Mouse (Mus musculus): Measurements from ENCODE around the gene Crybb3. TPM values are rescaled to one million over a fixed set of nuclear protein-coding genes. Genes with fewer than 3 reads are reported as not detected.
A peak's percentile ranks its signal among the peaks of the same experiment; 100 is the strongest.
"Not testable (repeated sequence)": the region's sequence is repeated elsewhere in the genome, so short reads cannot be mapped to it uniquely, and the experiment has no call there.

The Crybb3 gene
- polyA plus RNA-seq, 1 experiment: 21.0 TPM

GRCm38 (mm10) chr5:113111336-113111735 lies 30.0 kb upstream of the Crybb3 start:
- WGBS: 42% methylated on average over 4 of the region's 4 CpGs
- no peak overlapping the region for H3K27ac ChIP-seq (ENCODE audit: insufficient read depth, low read depth, low read length)
- no peaks in the 10 kb centered on the region for H3K27me3 ChIP-seq (ENCODE audit: control insufficient read depth, insufficient read depth, low read length)
- no peak for TF ChIP-seq POLR2A (IDR thresholded peaks at IDR 0.05; ENCODE audit: low read depth, low read length)
- no peak for TF ChIP-seq CTCF (IDR thresholded peaks at IDR 0.05; ENCODE audit: extremely low read depth, insufficient read length, insufficient replicate concordance, low read depth, low read length)
- H3K4me1 ChIP-seq (ENCODE audit: control insufficient read depth, insufficient read depth, insufficient read length, low read length): peaks cover 7% of the 10 kb centered on the region
- H3K36me3 ChIP-seq (ENCODE audit: control insufficient read depth, insufficient read depth, low read length): peaks cover 4% of the 10 kb centered on the region; the same call in 1 of the 2 replicates
- H3K4me3 ChIP-seq (ENCODE audit: low read depth, low read length): no peak overlapping the region

GRCm38 (mm10) chr5:113110929-113111328 lies 29.5 kb upstream of the Crybb3 start:
- TF ChIP-seq CTCF (IDR thresholded peaks at IDR 0.05; ENCODE audit: extremely low read depth, insufficient read length, insufficient replicate concordance, low read depth, low read length): no peak
- no peak for TF ChIP-seq POLR2A (IDR thresholded peaks at IDR 0.05; ENCODE audit: low read depth, low read length)
- Histone ChIP-seq H3K27ac (ENCODE audit: insufficient read depth, low read depth, low read length) (no peak overlapping the region), H3K4me1 (ENCODE audit: control insufficient read depth, insufficient read depth, insufficient read length, low read length) (peaks cover 7% of the 10 kb centered on the region), H3K27me3 (ENCODE audit: control insufficient read depth, insufficient read depth, low read length) (no peaks in the 10 kb centered on the region), H3K4me3 (ENCODE audit: low read depth, low read length) (no peak overlapping the region), H3K36me3 (ENCODE audit: control insufficient read depth, insufficient read depth, low read length) (0 out of 2 replicates have a peak, but pooled peaks cover 1% of the 10 kb centered on the region)
- 42% methylated on average over 1 of the region's 1 CpGs for WGBS

DNA sequence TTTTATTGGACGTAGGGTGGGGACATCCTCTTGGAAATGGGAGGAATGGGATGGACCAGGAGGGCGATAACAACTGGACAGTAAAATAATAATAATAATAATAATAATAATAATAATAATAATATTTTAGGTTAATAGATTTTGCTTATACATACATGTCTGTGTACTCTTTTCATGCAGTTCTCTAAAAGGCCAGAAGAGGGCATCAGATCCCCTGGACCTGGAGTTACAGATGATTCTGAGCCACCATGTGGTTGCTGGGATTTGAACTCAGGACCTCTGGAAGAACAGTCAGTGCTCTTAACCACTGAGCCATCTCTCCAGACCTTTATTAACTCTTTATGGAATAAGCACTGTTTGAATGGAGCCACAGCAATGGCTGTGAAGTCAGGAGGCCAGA lies 28.3 kb upstream of the Crybb3 start:
- peak; percentile 38; the same call in 1 of the 2 replicates for TF ChIP-seq CTCF (IDR thresholded peaks at IDR 0.05; ENCODE audit: extremely low read depth, insufficient read length, insufficient replicate concordance, low read depth, low read length)
- 88% methylated on average over 2 of the region's 2 CpGs for WGBS
- not testable (repeated sequence) for H3K4me1 ChIP-seq (ENCODE audit: control insufficient read depth, insufficient read depth, insufficient read length, low read length); H3K27me3 ChIP-seq (ENCODE audit: control insufficient read depth, insufficient read depth, low read length); H3K36me3 ChIP-seq (ENCODE audit: control insufficient read depth, insufficient read depth, low read length); H3K27ac ChIP-seq (ENCODE audit: insufficient read depth, low read depth, low read length); H3K4me3 ChIP-seq (ENCODE audit: low read depth, low read length)

- H3K4me1 ChIP-seq (ENCODE audit: control insufficient read depth, insufficient read depth, insufficient read length, low read length): peaks cover 2% of the 10 kb centered on the region; the same call in 1 of the 2 replicates
- no peak overlapping the region for H3K27ac ChIP-seq (ENCODE audit: insufficient read depth, low read depth, low read length)
- TF ChIP-seq POLR2A (IDR thresholded peaks at IDR 0.05; ENCODE audit: low read depth, low read length): no peak
- no peaks in the 10 kb centered on the region for H3K27me3 ChIP-seq (ENCODE audit: control insufficient read depth, insufficient read depth, low read length)
- H3K36me3 ChIP-seq (ENCODE audit: control insufficient read depth, insufficient read depth, low read length): peaks cover 3% of the 10 kb centered on the region; the same call in 1 of the 2 replicates
- H3K4me3 ChIP-seq (ENCODE audit: low read depth, low read length): no peak overlapping the region
- WGBS: 77% methylated on average over 11 of the region's 11 CpGs
Observed at GRCm38 (mm10) chr5:113108165-113108764, 26.9 kb upstream of the Crybb3 start.

GRCm38 (mm10) chr5:113107709-113108108 lies 26.3 kb upstream of the Crybb3 start:
- 66% methylated on average over 3 of the region's 3 CpGs for WGBS
- H3K27me3 ChIP-seq (ENCODE audit: control insufficient read depth, insufficient read depth, low read length): no peaks in the 10 kb centered on the region
- H3K27ac ChIP-seq (ENCODE audit: insufficient read depth, low read depth, low read length): no peak overlapping the region
- no peak overlapping the region for H3K4me3 ChIP-seq (ENCODE audit: low read depth, low read length)
- H3K36me3 ChIP-seq (ENCODE audit: control insufficient read depth, insufficient read depth, low read length): peaks cover 3% of the 10 kb centered on the region; the same call in 1 of the 2 replicates
- H3K4me1 ChIP-seq (ENCODE audit: control insufficient read depth, insufficient read depth, insufficient read length, low read length): peaks cover 2% of the 10 kb centered on the region; the same call in 1 of the 2 replicates
- TF ChIP-seq CTCF (IDR thresholded peaks at IDR 0.05; ENCODE audit: extremely low read depth, insufficient read length, insufficient replicate concordance, low read depth, low read length): no peak
- no peak for TF ChIP-seq POLR2A (IDR thresholded peaks at IDR 0.05; ENCODE audit: low read depth, low read length)

DNA sequence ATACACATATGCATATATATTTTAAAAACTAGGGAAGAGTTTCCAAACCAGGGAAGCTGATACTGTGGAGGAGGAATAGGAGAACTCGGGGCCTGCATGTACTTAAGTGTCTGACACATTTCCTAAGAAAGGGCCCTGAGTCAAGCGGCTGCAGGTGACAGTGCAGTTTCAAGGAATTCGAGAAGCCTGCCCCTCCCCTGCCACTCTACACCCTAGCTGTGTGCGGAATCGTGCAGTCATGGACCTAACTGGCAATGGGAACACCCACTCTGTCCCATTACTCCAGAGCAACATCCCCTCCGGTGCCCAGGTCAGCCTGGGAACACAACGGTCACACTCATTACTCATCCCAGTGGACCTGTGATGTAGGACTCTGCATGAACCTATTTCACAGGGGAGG lies 25.2 kb upstream of the Crybb3 start:
- TF ChIP-seq POLR2A (IDR thresholded peaks at IDR 0.05; ENCODE audit: low read depth, low read length): no peak
- no peak for TF ChIP-seq CTCF (IDR thresholded peaks at IDR 0.05; ENCODE audit: extremely low read depth, insufficient read length, insufficient replicate concordance, low read depth, low read length)
- Histone ChIP-seq H3K4me3 (ENCODE audit: low read depth, low read length) (no peak overlapping the region), H3K27me3 (ENCODE audit: control insufficient read depth, insufficient read depth, low read length) (no peaks in the 10 kb centered on the region), H3K36me3 (ENCODE audit: control insufficient read depth, insufficient read depth, low read length) (peaks cover 3% of the 10 kb centered on the region; the same call in 1 of the 2 replicates), H3K4me1 (ENCODE audit: control insufficient read depth, insufficient read depth, insufficient read length, low read length) (peaks cover 2% of the 10 kb centered on the region; the same call in 1 of the 2 replicates), H3K27ac (ENCODE audit: insufficient read depth, low read depth, low read length) (no peak overlapping the region)
- 76% methylated on average over 7 of the region's 7 CpGs for WGBS

- Histone ChIP-seq H3K27ac (ENCODE audit: insufficient read depth, low read depth, low read length) (no peak overlapping the region), H3K4me3 (ENCODE audit: low read depth, low read length) (no peak overlapping the region), H3K4me1 (ENCODE audit: control insufficient read depth, insufficient read depth, insufficient read length, low read length) (peaks cover 2% of the 10 kb centered on the region; the same call in 1 of the 2 replicates)
Observed at GRCm38 (mm10) chr5:113105481-113105880, 24.1 kb upstream of the Crybb3 start.

More at GRCm38 (mm10) chr5:113105481-113105880, 24.1 kb upstream of the Crybb3 start:
- Histone ChIP-seq H3K36me3 (ENCODE audit: control insufficient read depth, insufficient read depth, low read length) (peaks cover 6% of the 10 kb centered on the region), H3K27me3 (ENCODE audit: control insufficient read depth, insufficient read depth, low read length) (no peaks in the 10 kb centered on the region)
- WGBS: 91% methylated on average over 4 of the region's 4 CpGs
- TF ChIP-seq POLR2A (IDR thresholded peaks at IDR 0.05; ENCODE audit: low read depth, low read length) (no peak), CTCF (IDR thresholded peaks at IDR 0.05; ENCODE audit: extremely low read depth, insufficient read length, insufficient replicate concordance, low read depth, low read length) (no peak)

Measured in small intestine, adult 2 months (tissue).